Mouse (Mus musculus) hindbrain, embryonic 11.5 days (tissue): ENCODE results near the gene Edn2. TPM values are rescaled to one million over a fixed set of nuclear protein-coding genes. Genes with fewer than 3 reads are reported as not detected.

Source experiments
- ATAC-seq: fragments of 200-750 bp; cut with Nextera tagmentation; 2 replicates; pipeline ENCODE4 v1.8.0; 2017; ENCODE audit warnings: mild to moderate bottlenecking, moderate TSS enrichment, moderate library complexity; ENCODE audit not compliant: low FRiP score
- DNase-seq: peaks from one replicate; pipeline ENCODE4 v3.0.0-alpha.2; 2015; ENCODE audit warnings: low spot score
- H3K27ac ChIP-seq: fragments of 300-500 bp; sonication (generic); 2 replicates; pipeline ENCODE4 v1.5.1; 2014; ENCODE audit warnings: mild to moderate bottlenecking, low read depth, low read length
- H3K27me3 ChIP-seq: fragments of 300-500 bp; sonication (generic); 2 replicates; pipeline ENCODE4 v1.6.1; 2014; ENCODE audit warnings: mild to moderate bottlenecking, low read length, moderate library complexity, mixed read lengths; ENCODE audit not compliant: control insufficient read depth, insufficient read depth
- H3K36me3 ChIP-seq: fragments of 300-500 bp; sonication (generic); 2 replicates; pipeline ENCODE4 v1.6.1; 2014; ENCODE audit warnings: mild to moderate bottlenecking, low read length, moderate library complexity, mixed read lengths; ENCODE audit not compliant: control insufficient read depth, insufficient read depth
- H3K4me1 ChIP-seq: fragments of 300-500 bp; sonication (generic); replicated peaks from 2 replicates; pipeline ENCODE4 v1.6.1; 2014; ENCODE audit warnings: low read length, mixed read lengths; ENCODE audit not compliant: control insufficient read depth, insufficient read depth
- H3K4me2 ChIP-seq: fragments of 300-500 bp; sonication (generic); replicated peaks from 2 replicates; pipeline ENCODE4 v1.6.1; 2014; ENCODE audit warnings: mild to moderate bottlenecking, low read depth, low read length
- H3K4me3 ChIP-seq: fragments of 300-500 bp; sonication (generic); 2 replicates; pipeline ENCODE4 v1.5.1; 2014; ENCODE audit warnings: low read depth, low read length
- H3K9ac ChIP-seq: fragments of 300-500 bp; sonication (generic); 2 replicates; pipeline ENCODE4 v1.6.1; 2014; ENCODE audit warnings: low read depth, low read length
- H3K9me3 ChIP-seq: fragments of 300-500 bp; sonication (generic); 2 replicates; pipeline ENCODE4 v1.6.1; 2016; ENCODE audit warnings: low read length; ENCODE audit not compliant: control insufficient read depth
- WGBS: fragments of 180-500 bp; shearing (Covaris S2); extraction: QIAGEN DNeasy Blood & Tissue Kit; methylation state at CpG from one replicate; pipeline ENCODE4 v1.1.7; 2014; 5-methylcytosine and 5-hydroxymethylcytosine counted together
- polyA plus RNA-seq: library from polyadenylated mRNA; unstranded; fragments of >200 nt; fragmentation: Nextera tagmentation; extraction: Ambion mirVana; gene quantifications from 2 replicates; pipeline ENCODE4 v1.2.1, GENCODE M21; 2014

Gene Edn2
- polyA plus RNA-seq, 1 experiment from 2014 or later = not detected

DNA sequence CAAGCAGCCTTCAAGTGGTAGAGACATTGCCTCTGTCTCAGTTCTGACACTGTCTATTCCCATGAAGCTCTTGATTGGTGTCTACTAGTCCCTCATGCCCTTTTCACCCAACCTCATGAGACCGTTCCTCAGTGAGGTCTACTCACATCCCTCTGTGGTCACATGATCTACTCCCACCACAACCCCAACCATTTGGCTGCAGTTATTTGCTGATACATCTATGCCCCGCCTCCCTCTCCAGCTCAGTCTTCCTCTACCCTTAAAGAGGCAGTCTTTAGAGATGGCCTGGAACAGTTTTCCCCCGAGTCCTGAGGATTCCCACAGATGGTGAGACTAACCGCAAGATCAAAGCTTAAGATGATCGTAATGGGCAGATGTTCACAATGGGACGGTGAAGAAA is 27.2 kb downstream of the Edn2 start:
- no peaks in the 10 kb centered on the region for H3K9me3 ChIP-seq
- no peak overlapping the region for H3K27ac ChIP-seq
- no peaks in the 10 kb centered on the region for H3K4me1 ChIP-seq
- ATAC-seq (no peak), DNase-seq (no peak)
- no peak overlapping the region for H3K9ac ChIP-seq
- H3K27me3 ChIP-seq = no peaks in the 10 kb centered on the region
- no peaks in the 10 kb centered on the region for H3K36me3 ChIP-seq
- H3K4me3 ChIP-seq = no peak overlapping the region
- WGBS = 88% methylated on average over 6 of the region's 6 CpGs
- H3K4me2 ChIP-seq = no peak overlapping the region

- Histone ChIP-seq H3K36me3 (no peaks in the 10 kb centered on the region), H3K9ac (no peak overlapping the region), H3K4me3 (no peak overlapping the region), H3K9me3 (no peaks in the 10 kb centered on the region), H3K27me3 (no peaks in the 10 kb centered on the region), H3K27ac (no peak overlapping the region), H3K4me1 (no peaks in the 10 kb centered on the region), H3K4me2 (no peak overlapping the region)
- WGBS = 78% methylated on average over 10 of the region's 10 CpGs
- ATAC-seq (peak; percentile 67; the same call in 1 of the 2 replicates), DNase-seq (no peak)
These were observed 27.7 kb downstream of the Edn2 start for GRCm38 (mm10) chr4:120188651-120189161.

GRCm38 (mm10) chr4:120189941-120190340 is 28.9 kb downstream of the Edn2 start:
- no peaks in the 10 kb centered on the region for H3K4me1 ChIP-seq
- H3K4me2 ChIP-seq = no peak overlapping the region
- ATAC-seq (no peak), DNase-seq (no peak)
- H3K4me3 ChIP-seq = no peak overlapping the region
- no peaks in the 10 kb centered on the region for H3K27me3 ChIP-seq
- no peaks in the 10 kb centered on the region for H3K9me3 ChIP-seq
- no peak overlapping the region for H3K27ac ChIP-seq
- 37% methylated on average over 2 of the region's 2 CpGs for WGBS
- H3K9ac ChIP-seq = no peak overlapping the region
- H3K36me3 ChIP-seq = no peaks in the 10 kb centered on the region

DNA sequence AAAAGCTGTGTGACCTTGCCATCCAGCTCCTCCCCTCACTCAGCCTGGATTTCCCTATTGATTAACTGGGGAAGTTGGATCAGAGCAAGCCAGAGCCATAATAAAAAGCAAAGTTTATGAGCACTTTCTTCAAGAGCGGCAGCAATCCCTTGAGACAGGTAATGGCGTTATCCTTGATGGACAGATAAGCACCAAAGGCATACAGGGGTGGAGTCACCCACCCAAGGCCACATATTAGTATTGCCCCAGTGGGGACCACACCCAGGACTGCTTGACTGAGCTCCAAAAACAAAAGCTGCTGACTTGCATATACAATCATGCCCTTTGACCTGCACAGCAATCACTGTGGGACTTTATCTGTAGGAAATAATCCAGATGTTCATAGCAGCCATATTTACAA is 31.0 kb downstream of the Edn2 start:
- no peak for ATAC-seq
- H3K36me3 ChIP-seq = no peaks in the 10 kb centered on the region
- H3K9ac ChIP-seq = no peak overlapping the region
- H3K4me3 ChIP-seq = no peak overlapping the region
- no peaks in the 10 kb centered on the region for H3K9me3 ChIP-seq
- H3K4me1 ChIP-seq = no peaks in the 10 kb centered on the region
- DNase-seq = no peak
- H3K4me2 ChIP-seq = no peak overlapping the region
- no peaks in the 10 kb centered on the region for H3K27me3 ChIP-seq
- 85% methylated on average over 2 of the region's 2 CpGs for WGBS
- H3K27ac ChIP-seq = no peak overlapping the region

DNA sequence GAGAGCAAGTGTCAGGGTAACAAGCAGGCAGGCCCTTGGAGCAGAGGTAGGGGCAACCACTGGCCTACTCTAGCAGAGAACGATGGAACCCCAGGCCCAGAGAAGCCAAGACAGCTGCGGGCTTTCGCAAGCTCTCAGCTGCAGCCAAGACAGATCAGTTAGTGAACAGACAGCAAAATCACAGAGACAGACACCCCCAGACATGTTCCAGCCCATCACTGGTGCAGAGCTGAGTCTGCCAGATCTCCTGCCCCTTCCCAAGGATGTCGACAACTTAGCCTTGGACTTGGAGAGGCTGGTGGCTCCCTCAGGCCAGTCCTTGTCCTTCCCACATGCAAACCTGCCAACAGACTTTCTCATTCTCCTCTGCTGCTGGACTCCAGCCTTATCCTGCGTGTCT is 33.0 kb downstream of the Edn2 start:
- Histone ChIP-seq H3K4me3 (no peak overlapping the region), H3K27ac (no peak overlapping the region), H3K4me2 (no peak overlapping the region), H3K36me3 (no peaks in the 10 kb centered on the region), H3K27me3 (no peaks in the 10 kb centered on the region), H3K4me1 (no peaks in the 10 kb centered on the region), H3K9ac (no peak overlapping the region), H3K9me3 (no peaks in the 10 kb centered on the region)
- DNase-seq = no peak
- ATAC-seq = no peak
- WGBS = 91% methylated on average over 5 of the region's 5 CpGs

DNA sequence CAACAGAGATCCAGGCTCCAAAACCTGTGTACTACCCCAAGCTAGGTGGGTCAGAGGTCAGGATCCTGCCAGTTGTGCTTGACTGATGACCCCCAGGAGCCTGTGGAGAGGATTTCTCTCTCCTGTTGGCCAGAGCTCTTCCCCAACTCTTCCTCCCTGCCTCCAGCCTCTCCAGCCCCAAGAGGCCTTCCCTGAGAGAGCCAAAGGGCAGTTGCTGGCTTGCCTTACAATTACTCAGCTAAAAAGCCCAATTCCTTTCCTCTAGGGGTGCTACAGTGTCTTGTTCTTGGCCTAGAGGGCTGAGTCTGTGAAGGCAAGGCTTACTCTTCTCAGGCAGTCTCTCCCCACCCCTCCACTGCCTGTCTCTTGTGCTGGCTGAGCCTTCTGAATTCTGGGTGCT is 34.0 kb downstream of the Edn2 start:
- H3K27ac ChIP-seq = no peak overlapping the region
- no peaks in the 10 kb centered on the region for H3K36me3 ChIP-seq
- H3K4me3 ChIP-seq = no peak overlapping the region
- H3K4me1 ChIP-seq = no peaks in the 10 kb centered on the region
- no peaks in the 10 kb centered on the region for H3K27me3 ChIP-seq
- H3K9me3 ChIP-seq = no peaks in the 10 kb centered on the region
- DNase-seq (no peak), ATAC-seq (no peak)
- H3K4me2 ChIP-seq = no peak overlapping the region
- no peak overlapping the region for H3K9ac ChIP-seq

- ATAC-seq (no peak), DNase-seq (no peak)
- Histone ChIP-seq H3K4me1 (no peaks in the 10 kb centered on the region; the same call in 1 of the 2 replicates), H3K4me2 (no peak overlapping the region), H3K9me3 (no peaks in the 10 kb centered on the region), H3K27me3 (no peaks in the 10 kb centered on the region), H3K9ac (no peak overlapping the region), H3K4me3 (no peak overlapping the region), H3K27ac (no peak overlapping the region), H3K36me3 (no peaks in the 10 kb centered on the region)
- WGBS = 27% methylated on average over 9 of the region's 9 CpGs
These were observed 38.3 kb downstream of the Edn2 start for GRCm38 (mm10) chr4:120199184-120199885.

DNA sequence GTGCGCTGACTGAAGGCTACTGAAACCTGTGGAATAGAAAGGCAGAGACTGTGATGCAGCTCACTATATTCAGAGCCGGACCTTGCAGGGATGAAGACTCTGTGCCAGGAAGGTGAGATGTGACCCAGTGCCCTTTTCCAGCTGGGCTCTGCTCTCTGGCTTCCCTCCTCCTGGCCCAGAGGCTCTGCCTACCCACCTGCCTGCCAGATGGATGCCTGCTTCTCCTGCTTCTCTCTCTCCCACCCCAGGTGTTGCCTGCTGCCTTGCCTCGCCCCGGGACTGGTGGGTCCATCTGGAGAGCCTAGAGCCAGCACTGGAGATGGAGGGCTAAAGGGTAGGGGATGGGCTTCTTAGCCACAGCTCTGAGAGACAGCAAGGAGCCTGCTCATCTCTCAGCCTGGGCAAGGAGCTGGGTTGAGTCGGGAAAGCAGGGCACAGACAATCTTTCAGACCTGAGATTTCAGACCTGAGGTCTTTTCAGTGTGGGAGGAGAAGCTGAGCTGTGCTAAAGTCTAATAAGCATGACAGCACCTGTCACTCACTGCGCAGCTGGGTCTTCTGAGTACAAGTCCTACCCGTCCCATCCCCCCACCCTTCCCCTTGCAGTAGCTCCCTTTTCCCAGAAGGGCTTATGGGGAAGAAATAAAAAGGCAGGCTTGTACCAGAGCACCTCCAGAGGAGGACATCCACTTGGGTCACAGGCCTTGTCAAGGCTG is 39.7 kb downstream of the Edn2 start:
- no peak overlapping the region for H3K4me2 ChIP-seq
- no peaks in the 10 kb centered on the region for H3K9me3 ChIP-seq
- no peaks in the 10 kb centered on the region for H3K27me3 ChIP-seq
- no peak for ATAC-seq
- no peaks in the 10 kb centered on the region for H3K36me3 ChIP-seq
- DNase-seq = no peak
- no peak overlapping the region for H3K9ac ChIP-seq
- H3K4me3 ChIP-seq = no peak overlapping the region
- WGBS = 74% methylated on average over 7 of the region's 7 CpGs
- H3K27ac ChIP-seq = no peak overlapping the region
- no peaks in the 10 kb centered on the region; the same call in 1 of the 2 replicates for H3K4me1 ChIP-seq
